Mouse (Mus musculus): Measurements from ENCODE around the gene Dock6.

Dock6 gene

DNA sequence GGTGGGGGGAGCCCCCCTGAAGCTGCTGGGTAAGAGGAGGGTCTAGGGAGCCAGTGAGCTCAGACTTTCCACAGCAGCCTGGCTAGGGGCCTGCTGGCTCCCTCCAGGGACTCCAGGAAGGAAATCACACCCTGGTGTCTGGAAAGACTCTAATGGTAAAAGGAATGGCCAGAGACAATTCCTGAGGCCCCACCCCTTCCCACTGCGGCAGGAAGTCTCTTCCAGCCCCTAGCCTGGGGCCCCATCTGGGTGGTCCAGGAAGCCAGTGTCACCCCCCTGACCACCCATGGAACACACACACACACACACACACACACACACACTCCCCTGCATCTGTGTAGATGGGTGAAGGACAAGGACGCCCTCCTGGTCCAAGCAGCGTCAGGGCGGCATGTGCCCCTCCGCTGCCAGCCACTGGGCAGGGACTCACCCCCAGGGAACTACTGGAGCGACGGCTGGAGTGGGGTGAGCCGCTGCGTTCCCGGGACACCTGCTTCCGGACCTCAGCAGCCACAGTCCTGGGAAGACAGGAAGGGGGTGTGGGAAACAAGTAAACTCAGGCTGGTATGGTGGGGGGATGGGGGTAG is 5.6 kb downstream of the Dock6 start:
- no peak for DNase-seq (ENCODE audit: low read depth, low spot score)

- peak; percentile 15 for DNase-seq (ENCODE audit: low read depth, low spot score)
These were observed 6.9 kb downstream of the Dock6 start for GRCm38 (mm10) chr9:21845381-21846080.

DNA sequence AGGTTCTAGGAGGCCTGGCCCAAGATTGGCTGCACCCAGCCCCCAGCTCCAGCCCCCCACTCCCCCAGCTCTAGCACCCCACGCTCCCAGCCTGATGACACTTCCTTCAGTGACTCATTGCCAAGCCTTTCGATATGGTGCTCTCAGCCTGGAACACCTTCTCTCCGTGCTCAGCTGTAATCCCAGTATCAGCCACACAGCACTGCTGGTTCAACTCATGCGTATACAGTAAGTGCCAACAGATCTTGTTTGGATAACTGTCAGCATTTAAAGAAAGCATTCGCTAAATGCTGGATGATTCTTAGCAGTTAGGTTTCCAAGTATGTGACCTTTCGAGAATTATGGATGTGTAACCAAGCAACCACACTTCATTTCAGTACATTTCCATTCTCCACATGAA is 9.3 kb downstream of the Dock6 start:
- DNase-seq (ENCODE audit: low read depth, low spot score): no peak

DNA sequence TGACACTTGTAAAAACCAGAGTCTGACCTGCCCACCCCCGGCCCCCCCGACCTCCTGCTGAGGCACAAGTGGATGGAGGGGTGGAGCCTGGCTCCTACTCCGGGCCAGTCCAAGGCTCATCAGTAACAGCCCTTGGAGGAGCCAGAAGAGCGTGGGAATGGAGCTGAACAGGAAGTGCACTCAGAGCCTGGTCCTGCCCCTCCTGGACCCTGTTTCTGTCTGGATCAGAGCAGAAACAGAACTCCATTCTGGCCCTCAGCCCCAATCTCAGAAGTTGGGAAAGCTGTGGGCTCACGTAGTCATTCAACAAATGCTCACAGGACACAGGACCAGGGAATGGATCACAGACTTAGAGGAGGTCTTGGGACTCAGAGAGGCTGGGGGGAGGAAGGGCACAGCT is 10.0 kb downstream of the Dock6 start:
- no peak for DNase-seq (ENCODE audit: low read depth, low spot score)

DNA sequence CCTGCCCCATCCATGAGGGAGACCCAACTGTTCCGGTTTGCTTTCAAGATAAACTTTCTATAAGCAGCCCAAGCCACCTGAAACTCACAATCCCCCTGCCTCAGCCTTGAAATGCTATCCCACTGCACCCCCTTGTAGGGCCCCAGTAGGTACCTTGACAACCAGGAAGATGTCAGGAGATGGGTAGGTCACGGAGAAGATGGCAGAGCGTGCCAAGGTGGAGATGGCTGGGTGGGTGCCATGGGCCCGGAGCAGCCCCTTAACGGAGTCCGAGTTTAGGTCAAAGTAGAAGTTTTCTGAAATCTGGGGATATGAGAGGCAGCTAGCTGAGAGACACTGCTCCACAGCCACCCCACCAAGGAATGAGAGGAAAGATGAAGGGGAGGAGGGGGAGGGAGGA is 11.1 kb downstream of the Dock6 start:
- DNase-seq (ENCODE audit: low read depth, low spot score): no peak

DNA sequence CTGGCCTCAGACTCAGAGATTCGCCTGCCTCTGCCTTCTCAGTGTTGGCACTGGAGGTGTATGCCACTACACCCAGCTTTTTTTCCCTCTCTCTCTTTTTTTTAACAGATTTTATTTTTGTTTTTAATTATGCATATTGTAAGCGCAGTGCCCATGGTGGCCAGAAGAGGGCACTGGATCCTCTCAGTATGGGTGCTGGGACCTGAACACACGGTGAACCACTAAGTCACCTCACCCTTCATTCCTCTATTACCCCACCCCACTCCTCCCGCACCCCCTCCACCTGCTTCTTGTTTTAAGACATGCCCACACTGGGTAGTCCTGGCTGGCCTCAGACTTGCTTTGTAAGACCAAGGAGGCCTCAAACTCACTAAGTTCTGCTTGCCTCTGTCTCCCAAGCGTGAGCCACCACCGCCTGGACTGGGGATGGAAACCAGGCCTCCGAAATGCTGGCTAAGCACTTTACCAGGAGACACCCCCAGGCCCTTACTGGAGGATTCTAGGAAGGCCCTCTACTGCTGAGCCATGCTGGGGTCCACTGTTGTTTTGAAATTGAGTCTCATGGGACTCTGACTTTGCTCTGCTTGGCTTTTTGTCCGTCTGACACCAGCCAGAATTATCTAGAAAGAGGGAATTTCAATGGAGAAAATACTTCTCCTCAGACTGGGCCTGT is 12.2 kb downstream of the Dock6 start:
- peak; percentile 37 for DNase-seq (ENCODE audit: low read depth, low spot score)

GRCm38 (mm10) chr9:21837690-21838089 is 14.7 kb downstream of the Dock6 start:
- DNase-seq (ENCODE audit: low read depth, low spot score): no peak

- DNase-seq (ENCODE audit: low read depth, low spot score): no peak
These were observed 17.1 kb downstream of the Dock6 start, which contains the start of gene Angptl8 for GRCm38 (mm10) chr9:21835258-21835912. Gene Angptl8, plus strand, starts transcription at chr9:21835510.

- DNase-seq (ENCODE audit: low read depth, low spot score): no peak
These were observed 20.7 kb downstream of the Dock6 start for GRCm38 (mm10) chr9:21831558-21832240.

- no peak for DNase-seq (ENCODE audit: low read depth, low spot score)
These were observed 21.5 kb downstream of the Dock6 start for GRCm38 (mm10) chr9:21830936-21831335.

GRCm38 (mm10) chr9:21830461-21830850 is 22.0 kb downstream of the Dock6 start:
- DNase-seq (ENCODE audit: low read depth, low spot score): no peak

GRCm38 (mm10) chr9:21829834-21830460 is 22.5 kb downstream of the Dock6 start:
- no peak for DNase-seq (ENCODE audit: low read depth, low spot score)

DNA sequence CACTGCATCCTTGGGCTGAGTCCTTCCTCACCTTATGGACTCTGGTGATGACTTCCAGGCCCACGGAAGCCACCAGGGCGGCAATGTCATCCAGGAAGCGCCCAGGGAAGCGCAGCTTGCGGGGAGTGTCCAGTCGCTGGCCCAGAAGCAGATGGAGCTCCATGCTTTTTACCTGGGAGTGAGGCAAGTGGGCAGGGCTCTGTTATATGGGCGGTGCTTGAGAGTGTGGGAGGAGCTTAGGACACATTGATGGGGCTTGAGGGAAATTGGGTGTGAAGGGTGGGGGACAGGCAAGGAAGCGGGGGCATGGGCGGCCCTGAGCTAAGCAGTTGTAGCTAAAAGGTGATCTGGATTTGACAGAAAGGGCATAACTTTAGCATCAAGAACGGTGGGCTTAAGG is 28.1 kb downstream of the Dock6 start:
- DNase-seq (ENCODE audit: low read depth, low spot score): no peak

DNA sequence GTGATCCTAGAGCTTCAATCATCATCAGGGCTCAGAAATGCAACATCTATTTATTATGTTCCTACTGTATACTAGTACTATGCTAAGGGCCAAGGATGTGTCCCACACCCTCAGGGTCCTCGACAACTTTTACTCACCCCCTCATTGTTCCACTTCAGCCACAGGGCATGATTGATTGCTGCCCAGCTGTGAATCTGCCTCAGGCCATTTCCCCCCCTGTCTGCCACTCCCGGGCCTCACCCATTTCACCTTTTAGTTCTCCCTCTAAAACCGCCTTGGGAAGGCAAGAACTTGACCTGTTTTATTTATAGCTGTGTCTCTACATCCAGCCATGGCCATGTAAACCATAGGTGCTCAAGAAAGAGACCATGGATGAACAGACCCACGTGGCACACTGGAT is 28.5 kb downstream of the Dock6 start:
- DNase-seq (ENCODE audit: low read depth, low spot score): no peak

DNA sequence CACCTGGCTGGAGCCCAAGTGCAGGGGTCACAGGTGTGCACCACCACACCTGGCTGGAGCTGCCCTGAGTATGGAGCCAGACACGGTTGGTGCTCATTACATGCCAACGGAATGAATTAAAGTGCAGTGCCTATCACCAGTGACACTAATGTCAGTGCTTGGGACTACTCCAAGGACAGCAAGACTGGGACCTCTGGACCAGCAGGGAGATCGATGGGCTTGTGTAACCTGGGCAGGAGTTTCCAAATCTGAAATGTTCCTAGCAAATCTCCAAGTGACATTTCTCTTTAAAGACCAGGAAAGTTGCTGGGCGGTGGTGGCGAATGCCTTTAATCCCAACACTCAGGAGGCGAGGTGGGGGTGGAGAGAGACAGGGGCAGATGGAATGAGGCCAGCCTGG is 29.7 kb downstream of the Dock6 start:
- no peak for DNase-seq (ENCODE audit: low read depth, low spot score)

GRCm38 (mm10) chr9:21820183-21820582 is 32.3 kb downstream of the Dock6 start:
- DNase-seq (ENCODE audit: low read depth, low spot score): no peak

- DNase-seq (ENCODE audit: low read depth, low spot score): no peak
These were observed 33.2 kb downstream of the Dock6 start for GRCm38 (mm10) chr9:21819181-21819729.

- no peak for DNase-seq (ENCODE audit: low read depth, low spot score)
These were observed 33.9 kb downstream of the Dock6 start for GRCm38 (mm10) chr9:21818561-21818960.

DNA sequence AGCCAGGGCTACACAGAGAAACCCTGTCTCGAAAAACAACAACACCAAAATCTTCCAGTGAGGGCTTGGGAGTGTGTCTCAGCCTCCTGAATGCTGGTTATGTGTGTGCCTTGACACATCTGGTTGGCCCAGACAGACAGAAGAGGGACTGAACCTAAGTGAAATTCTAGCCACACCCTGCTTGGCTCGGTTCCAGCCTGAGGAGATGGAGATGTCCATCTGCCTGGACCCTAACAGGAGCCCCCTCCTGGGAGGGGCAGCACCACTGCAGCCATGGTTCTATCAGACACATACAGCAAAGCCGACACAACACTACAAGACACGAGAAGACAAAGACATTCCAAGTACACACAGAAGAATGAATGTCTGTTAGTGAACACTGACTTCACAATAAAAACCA is 34.3 kb downstream of the Dock6 start:
- no peak for DNase-seq (ENCODE audit: low read depth, low spot score)

GRCm38 (mm10) chr9:21816716-21817305 is 35.6 kb downstream of the Dock6 start:
- no peak for DNase-seq (ENCODE audit: low read depth, low spot score)

DNA sequence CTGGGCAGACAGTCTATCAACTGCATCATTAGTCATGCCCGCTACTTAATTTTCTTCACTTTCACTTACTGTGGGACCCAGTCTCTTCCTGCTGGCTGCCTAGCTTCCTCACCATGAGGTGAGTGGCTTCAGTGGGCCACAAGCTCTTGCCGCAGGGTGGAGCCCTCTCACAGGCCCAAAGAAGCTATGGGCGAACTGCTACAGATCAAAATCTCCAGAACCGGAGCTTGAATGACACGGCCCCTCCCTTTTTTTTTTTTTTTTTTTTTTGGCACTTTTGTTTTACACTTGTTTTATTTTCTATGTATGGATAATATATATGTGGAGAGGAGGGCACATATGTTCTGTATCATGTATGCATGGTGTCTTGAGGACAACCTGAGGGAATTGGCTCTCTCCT is 41.3 kb downstream of the Dock6 start:
- DNase-seq (ENCODE audit: low read depth, low spot score): no peak

Measured in A20 (cell line).